Mouse (Mus musculus) hindbrain, embryonic 12.5 days (tissue): ENCODE measurements around the gene Hoxa4. TPM values are rescaled to one million over a fixed set of nuclear protein-coding genes. Genes with fewer than 3 reads are reported as not detected.
A peak's percentile ranks its signal among the peaks of the same experiment; 100 is the strongest.

ENCODE experiments used
- ATAC-seq: fragments of 200-750 bp; cut with Nextera tagmentation; 2 replicates; pipeline ENCODE4 v1.8.0; 2017; ENCODE audit warnings: moderate TSS enrichment; ENCODE audit not compliant: low FRiP score
- H3K27ac ChIP-seq: fragments of 300-500 bp; sonication (generic); 2 replicates; pipeline ENCODE4 v1.5.1; 2016; ENCODE audit warnings: mild to moderate bottlenecking
- H3K27me3 ChIP-seq: fragments of 300-500 bp; sonication (generic); 2 replicates; pipeline ENCODE4 v1.6.1; 2016; ENCODE audit warnings: mild to moderate bottlenecking
- H3K36me3 ChIP-seq: fragments of 300-500 bp; sonication (generic); 2 replicates; pipeline ENCODE4 v1.6.1; 2016; ENCODE audit warnings: mild to moderate bottlenecking
- H3K4me1 ChIP-seq: fragments of 300-500 bp; sonication (generic); 2 replicates; pipeline ENCODE4 v1.6.1; 2016
- H3K4me2 ChIP-seq: fragments of 300-500 bp; sonication (generic); replicated peaks from 2 replicates; pipeline ENCODE4 v1.6.1; 2016; ENCODE audit warnings: mild to moderate bottlenecking
- H3K4me3 ChIP-seq: fragments of 300-500 bp; sonication (generic); 2 replicates; pipeline ENCODE4 v1.5.1; 2016; ENCODE audit warnings: mild to moderate bottlenecking
- H3K9ac ChIP-seq: fragments of 300-500 bp; sonication (generic); 2 replicates; pipeline ENCODE4 v1.6.1; 2016; ENCODE audit warnings: mild to moderate bottlenecking, moderate library complexity
- H3K9me3 ChIP-seq: fragments of 300-500 bp; sonication (generic); replicated peaks from 2 replicates; pipeline ENCODE4 v1.6.1; 2016; ENCODE audit warnings: mild to moderate bottlenecking
- WGBS: fragments of 180-500 bp; shearing (Covaris S2); methylation state at CpG from one replicate; pipeline ENCODE4 v1.1.7; 2016; 5-methylcytosine and 5-hydroxymethylcytosine counted together
- polyA plus RNA-seq: library from polyadenylated mRNA; unstranded; fragments of >200 nt; fragmentation: Nextera tagmentation; extraction: Ambion mirVana; gene quantifications from 2 replicates; pipeline ENCODE4 v1.2.1, GENCODE M21; 2016

Gene Hoxa4
- polyA plus RNA-seq, 1 experiment from 2014 or later = 6.9 TPM

DNA sequence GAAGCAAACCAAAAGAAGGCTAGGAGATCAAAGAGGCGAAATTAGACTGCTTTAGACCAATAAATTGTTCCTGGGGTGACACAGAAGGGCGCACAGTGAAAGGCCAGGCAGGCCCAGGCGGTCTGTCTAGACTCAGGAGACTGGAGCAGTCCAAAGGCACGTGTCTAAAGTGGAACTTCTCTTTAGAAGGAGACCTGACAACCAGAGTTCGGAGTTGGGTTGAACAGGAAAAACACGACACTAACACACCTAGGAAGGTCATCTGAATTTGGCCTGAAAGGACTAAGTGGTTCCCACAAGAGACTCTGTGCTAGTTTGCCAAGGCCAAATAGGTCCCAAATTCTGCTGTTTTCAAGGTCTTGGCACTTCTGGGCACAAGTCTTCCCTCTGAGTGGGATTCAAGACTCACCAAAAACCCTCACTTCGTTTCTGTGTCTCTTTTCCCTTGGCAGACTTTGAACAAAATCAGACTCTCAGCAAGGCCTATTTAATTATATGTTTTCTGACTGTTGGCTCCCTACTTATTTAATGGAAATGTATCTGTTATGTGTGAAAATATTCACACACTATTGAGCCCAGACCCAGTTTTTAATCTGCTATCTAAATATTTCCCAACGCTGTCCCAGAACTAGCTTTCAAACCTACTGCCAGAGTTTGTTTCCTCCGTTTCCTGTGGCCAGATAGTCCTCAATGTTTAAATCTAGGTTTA lies 27.8 kb upstream of the Hoxa4 start:
- ATAC-seq = no peak
- WGBS = 16% methylated on average over 9 of the region's 9 CpGs
- Histone ChIP-seq H3K4me3 (no peak overlapping the region), H3K36me3 (no peaks in the 10 kb centered on the region), H3K4me2 (no peak overlapping the region), H3K4me1 (peaks cover 17% of the 10 kb centered on the region), H3K27ac (no peak overlapping the region), H3K27me3 (peaks cover 100% of the 10 kb centered on the region), H3K9ac (no peak overlapping the region), H3K9me3 (no peaks in the 10 kb centered on the region)

DNA sequence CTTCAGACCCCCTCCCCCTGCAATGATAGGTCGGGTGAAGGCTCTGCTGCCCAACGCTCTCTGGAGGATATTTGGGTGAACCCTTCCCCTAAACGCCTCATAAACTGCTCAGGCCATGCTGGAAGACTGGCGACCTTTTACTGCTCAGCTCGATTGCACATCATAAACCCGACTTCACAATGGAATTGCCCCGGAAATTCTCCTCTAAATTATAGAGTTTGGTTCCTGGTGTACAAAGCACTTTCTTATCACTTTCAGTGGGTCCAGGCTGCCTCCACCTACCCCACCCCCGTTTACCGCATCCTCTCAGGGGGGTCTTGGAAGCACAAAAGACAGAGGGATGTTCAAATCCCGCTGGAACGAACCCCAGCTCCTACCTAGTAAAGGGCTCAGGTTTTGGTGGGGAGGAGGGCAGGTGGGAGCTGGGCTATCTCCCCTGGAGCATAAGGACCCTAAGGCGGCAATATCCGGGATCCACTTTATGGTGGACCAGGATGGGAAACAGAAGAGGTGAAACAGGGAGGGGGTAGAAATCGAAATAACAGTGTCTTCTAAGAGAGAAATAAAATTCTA lies 27.2 kb upstream of the Hoxa4 start:
- no peak overlapping the region for H3K27ac ChIP-seq
- peaks cover 17% of the 10 kb centered on the region for H3K4me1 ChIP-seq
- H3K27me3 ChIP-seq = peaks cover 100% of the 10 kb centered on the region
- no peak overlapping the region for H3K4me2 ChIP-seq
- no peak overlapping the region for H3K9ac ChIP-seq
- WGBS = 9% methylated on average over 14 of the region's 14 CpGs
- no peaks in the 10 kb centered on the region for H3K36me3 ChIP-seq
- no peak for ATAC-seq
- no peaks in the 10 kb centered on the region for H3K9me3 ChIP-seq
- H3K4me3 ChIP-seq = no peak overlapping the region

DNA sequence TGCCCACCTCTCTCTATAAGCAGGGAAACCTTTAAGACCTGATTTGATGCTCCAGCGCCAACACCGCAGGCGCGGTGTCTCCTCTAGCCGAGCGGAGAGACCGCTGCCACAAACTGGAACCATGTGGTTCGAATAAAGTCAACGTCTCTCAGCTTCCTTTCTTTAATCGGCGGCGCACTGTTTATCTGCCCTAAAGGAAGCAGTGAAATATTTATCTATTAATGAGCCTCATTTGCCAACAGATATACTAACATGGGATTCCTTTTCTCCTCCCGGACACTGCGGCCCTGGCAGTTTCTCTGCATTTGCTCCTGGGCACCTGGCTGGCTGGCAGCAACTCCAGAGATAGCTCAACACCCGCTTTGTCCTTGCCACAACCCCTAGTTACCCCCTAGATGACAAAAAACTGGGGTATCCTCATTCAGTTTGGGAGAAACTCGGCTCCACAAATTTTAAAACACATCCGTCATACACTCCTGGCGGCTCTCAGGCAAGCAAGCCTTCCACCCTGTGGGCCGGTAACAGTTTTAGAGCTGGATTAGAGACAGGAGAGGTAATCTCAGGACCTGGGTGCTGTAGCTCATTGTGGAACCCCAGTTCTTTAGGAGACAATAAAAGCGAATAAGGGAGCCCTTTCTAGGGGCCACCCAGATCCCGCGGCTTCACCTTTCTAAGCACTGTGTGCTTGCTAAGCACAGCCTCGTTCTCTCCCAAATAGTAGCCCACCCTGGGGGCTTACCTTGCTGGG lies 26.5 kb upstream of the Hoxa4 start:
- Histone ChIP-seq H3K4me1 (peaks cover 18% of the 10 kb centered on the region), H3K4me3 (peak overlapping the region; percentile 28; the same call in 1 of the 2 replicates)
- 5% methylated on average over 23 of the region's 23 CpGs for WGBS

DNA sequence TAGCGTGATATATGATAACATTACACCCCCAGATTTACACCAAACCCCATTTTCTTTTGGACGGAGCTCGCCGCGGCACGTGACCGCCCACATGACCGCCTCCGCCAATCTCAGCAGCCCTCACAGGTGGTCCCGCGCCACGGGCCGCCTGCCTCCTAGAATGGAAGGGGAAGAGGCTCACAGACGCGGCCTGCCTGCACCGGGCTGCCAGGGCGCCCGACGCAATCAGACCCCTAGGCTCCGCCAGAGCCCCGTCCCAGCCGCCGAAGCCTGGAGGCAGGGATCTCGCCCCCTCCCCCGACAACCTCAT lies 25.9 kb upstream of the Hoxa4 start:
- Histone ChIP-seq H3K9me3 (no peaks in the 10 kb centered on the region), H3K4me2 (peak overlapping the region; percentile 47), H3K27me3 (peaks cover 100% of the 10 kb centered on the region), H3K27ac (no peak overlapping the region), H3K4me3 (peak overlapping the region; percentile 28), H3K4me1 (peaks cover 20% of the 10 kb centered on the region), H3K36me3 (no peaks in the 10 kb centered on the region), H3K9ac (no peak overlapping the region)
- ATAC-seq = peak; percentile 57; the same call in 1 of the 2 replicates
- under 1% methylated on average over 25 of the region's 25 CpGs for WGBS

More for the DNA sequence above, 26.5 kb upstream of the Hoxa4 start:
- Histone ChIP-seq H3K9me3 (no peaks in the 10 kb centered on the region), H3K9ac (no peak overlapping the region), H3K27me3 (peaks cover 100% of the 10 kb centered on the region), H3K36me3 (no peaks in the 10 kb centered on the region), H3K4me2 (0 out of 2 replicates have a peak overlapping the region, but pooled peaks have one; percentile 47), H3K27ac (no peak overlapping the region)
- no peak for ATAC-seq

DNA sequence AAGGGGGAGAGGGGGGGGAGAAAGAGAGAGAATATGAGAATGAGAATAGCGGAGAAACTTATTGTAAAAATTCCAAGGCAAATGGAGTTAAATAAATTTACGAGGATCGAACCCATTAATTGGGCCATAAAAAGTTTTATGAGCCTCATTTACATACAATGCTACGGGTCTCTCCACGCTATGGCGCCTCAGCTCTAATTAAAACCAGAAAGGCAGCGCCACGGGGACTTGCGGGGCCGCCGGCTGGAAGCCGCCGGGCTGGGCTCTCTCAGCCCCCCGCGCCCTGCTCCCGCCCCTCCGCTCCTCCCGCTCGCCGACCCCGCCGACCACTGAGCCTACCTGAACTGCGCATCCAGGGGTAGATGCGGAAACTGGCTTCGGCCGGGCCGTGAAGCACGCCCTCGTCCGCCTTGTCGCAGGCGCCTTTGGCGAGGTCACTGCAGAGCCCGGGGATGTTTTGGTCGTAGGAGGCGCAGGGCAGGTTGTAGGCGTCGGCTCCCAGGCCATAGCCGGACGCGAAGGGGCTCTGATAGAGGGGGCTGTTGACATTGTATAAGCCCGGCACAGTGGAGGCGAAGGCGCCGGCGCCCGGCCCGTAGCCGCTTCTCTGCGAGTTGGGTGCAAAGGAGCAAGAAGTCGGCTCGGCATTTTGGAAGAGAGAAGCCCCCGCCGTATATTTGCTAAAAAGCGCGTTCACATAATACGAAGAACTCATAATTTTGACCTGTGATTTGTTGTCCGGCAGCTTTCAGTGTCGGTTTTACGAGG lies 25.3 kb upstream of the Hoxa4 start:
- 3% methylated on average over 60 of the region's 60 CpGs for WGBS
- Histone ChIP-seq H3K27me3 (peaks cover 100% of the 10 kb centered on the region), H3K36me3 (no peaks in the 10 kb centered on the region), H3K27ac (no peak overlapping the region), H3K4me1 (peaks cover 20% of the 10 kb centered on the region), H3K4me3 (peak overlapping the region; percentile 28), H3K4me2 (peak overlapping the region; percentile 47), H3K9ac (no peak overlapping the region), H3K9me3 (no peaks in the 10 kb centered on the region)
- ATAC-seq = no peak

DNA sequence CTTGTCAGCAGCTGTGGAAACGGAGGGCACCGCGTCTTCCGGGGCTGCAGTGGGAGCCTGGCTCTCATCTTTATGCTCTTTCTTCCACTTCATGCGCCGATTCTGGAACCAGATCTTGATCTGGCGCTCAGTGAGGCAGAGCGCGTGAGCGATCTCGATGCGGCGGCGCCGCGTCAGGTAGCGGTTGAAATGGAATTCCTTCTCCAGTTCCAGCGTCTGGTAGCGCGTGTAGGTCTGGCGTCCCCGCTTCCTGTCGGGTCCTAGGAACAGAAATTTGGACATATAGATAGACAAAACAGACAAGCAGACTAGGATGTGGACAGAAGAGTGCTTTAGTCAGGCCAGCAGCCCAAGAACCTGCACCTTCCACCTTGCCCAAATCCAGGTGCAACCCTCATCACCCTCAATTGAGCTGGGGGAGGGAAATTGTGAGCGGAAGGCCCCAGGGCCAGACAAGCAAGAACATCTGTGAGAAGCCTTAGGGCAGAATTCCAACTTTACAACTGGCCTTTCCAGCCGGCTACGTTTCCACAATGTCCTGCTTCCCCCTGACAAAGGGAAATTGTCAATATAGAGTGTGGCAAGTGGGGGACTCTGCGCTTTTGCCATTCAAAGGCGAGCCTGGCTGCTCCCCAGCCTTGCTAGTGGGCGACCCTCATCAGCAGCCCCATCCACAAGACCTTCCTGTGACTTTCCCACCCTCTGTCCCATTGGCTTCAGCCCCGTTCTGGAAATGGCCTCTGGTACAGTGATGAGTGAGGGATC lies 24.4 kb upstream of the Hoxa4 start:
- Histone ChIP-seq H3K4me1 (peaks cover 16% of the 10 kb centered on the region), H3K4me3 (no peak overlapping the region), H3K9me3 (no peaks in the 10 kb centered on the region), H3K9ac (no peak overlapping the region), H3K27ac (no peak overlapping the region), H3K27me3 (peaks cover 100% of the 10 kb centered on the region), H3K36me3 (no peaks in the 10 kb centered on the region), H3K4me2 (no peak overlapping the region)
- no peak for ATAC-seq
- 2% methylated on average over 30 of the region's 30 CpGs for WGBS

DNA sequence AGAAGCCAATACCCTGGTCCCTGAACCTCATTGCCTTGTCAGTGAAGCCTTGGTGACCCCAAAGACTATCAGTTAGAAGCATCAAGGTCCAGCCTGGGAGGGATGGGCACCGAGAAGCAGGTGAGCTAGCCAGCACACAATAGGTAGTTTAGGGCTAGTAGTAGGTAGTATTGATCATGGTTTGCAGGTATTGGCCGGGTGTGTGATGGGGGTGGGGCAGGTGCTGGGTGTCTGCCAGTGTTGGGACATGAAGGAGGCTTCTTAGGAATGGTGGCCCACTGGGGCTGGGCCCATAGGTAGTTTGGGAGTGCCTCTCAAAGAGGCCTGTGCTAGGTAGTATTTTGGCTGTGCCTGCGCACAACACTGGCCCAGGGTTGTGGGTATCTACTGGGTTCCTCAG lies 23.5 kb upstream of the Hoxa4 start:
- H3K9ac ChIP-seq = no peak overlapping the region
- WGBS = 7% methylated on average over 3 of the region's 3 CpGs
- H3K36me3 ChIP-seq = no peaks in the 10 kb centered on the region
- no peak overlapping the region for H3K4me3 ChIP-seq
- ATAC-seq = no peak
- no peak overlapping the region for H3K27ac ChIP-seq
- peaks cover 98% of the 10 kb centered on the region for H3K27me3 ChIP-seq
- H3K4me1 ChIP-seq = peaks cover 16% of the 10 kb centered on the region
- H3K4me2 ChIP-seq = no peak overlapping the region
- no peaks in the 10 kb centered on the region for H3K9me3 ChIP-seq

DNA sequence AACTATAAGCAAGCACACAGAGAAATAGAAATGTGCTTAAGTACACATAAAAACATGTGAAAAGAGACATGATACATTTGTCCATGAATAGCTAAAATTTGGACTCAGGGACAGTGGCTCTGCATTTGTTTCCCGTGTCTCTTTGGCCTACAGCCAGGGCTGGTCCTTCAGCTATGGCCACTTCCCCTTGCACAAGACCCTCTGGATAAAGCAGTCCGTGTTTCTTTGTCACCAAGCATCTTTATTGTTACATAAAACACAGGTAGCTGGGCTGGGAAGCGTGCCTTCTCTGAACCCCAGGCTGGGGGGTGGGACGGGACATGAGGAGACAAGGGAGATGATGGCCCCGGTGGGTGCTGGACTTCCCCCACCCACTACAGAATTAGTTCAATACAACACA lies 22.7 kb upstream of the Hoxa4 start:
- Histone ChIP-seq H3K9ac (no peak overlapping the region), H3K36me3 (no peaks in the 10 kb centered on the region), H3K4me1 (peaks cover 16% of the 10 kb centered on the region), H3K9me3 (no peaks in the 10 kb centered on the region), H3K4me3 (no peak overlapping the region), H3K4me2 (no peak overlapping the region), H3K27me3 (peaks cover 98% of the 10 kb centered on the region), H3K27ac (no peak overlapping the region)
- ATAC-seq = no peak
- 8% methylated on average over 5 of the region's 5 CpGs for WGBS

DNA sequence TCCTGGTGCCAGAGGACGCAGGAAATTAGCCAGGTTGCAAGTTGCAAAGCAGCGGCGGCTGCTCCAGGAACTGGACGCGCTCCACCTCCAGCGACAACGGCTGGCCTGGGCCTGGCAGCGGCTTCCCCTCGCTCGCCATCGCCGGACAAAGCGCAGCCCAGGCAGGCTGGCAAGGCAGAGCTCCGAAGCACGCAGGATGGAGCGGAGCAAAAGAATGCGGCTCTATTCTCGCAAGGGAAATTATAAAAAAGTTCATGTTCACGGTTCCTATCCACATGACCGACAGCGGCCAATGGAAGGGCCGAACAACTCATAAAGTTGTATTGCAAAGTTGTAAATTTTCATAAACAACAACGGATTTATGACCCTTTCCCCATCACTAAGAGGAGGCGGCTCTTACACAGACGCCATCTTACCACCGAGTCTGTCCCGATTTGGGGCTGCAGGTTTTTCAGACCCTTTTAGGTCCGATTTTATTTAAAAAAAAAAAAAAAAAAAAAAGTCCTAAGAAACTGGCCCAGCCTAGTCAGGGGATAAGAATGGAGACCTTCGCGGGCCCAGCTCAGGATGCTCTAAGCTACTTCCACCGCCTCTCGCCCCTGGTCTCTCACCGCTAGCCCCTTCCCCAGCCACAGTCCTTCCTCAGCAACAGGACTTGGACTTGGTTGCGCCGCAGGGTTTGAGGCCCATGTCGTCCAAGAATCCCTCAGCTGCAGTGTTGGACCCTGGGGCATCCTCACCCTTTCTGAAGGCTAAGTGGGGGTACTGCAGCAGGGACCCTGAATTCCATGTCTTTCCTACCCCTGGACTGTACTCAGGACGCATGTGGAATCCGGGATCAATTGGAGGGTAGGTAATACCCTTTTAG lies 21.8 kb upstream of the Hoxa4 start, which contains the start of the genes Hoxa3 and Gm28308:
TSS of gene Hoxa3 (minus strand) at position 218 of the 868 bp plus-strand sequence.
TSS of gene Gm28308 (minus strand) at position 221 of the 868 bp plus-strand sequence.
- Histone ChIP-seq H3K9ac (no peak within 1 kb of the TSS), H3K4me3 (peak within 1 kb of the TSS; percentile 10; the same call in 1 of the 2 replicates), H3K4me1 (peaks cover 21% of the 10 kb centered on the region), H3K9me3 (no peaks in the 10 kb centered on the region), H3K27ac (no peak within 1 kb of the TSS), H3K36me3 (no peaks in the 10 kb centered on the region), H3K27me3 (peaks cover 98% of the 10 kb centered on the region), H3K4me2 (0 out of 2 replicates have a peak within 1 kb of the TSS, but pooled peaks have one; percentile 13)
- no peak for ATAC-seq
- 3% methylated on average over 38 of the region's 38 CpGs for WGBS

DNA sequence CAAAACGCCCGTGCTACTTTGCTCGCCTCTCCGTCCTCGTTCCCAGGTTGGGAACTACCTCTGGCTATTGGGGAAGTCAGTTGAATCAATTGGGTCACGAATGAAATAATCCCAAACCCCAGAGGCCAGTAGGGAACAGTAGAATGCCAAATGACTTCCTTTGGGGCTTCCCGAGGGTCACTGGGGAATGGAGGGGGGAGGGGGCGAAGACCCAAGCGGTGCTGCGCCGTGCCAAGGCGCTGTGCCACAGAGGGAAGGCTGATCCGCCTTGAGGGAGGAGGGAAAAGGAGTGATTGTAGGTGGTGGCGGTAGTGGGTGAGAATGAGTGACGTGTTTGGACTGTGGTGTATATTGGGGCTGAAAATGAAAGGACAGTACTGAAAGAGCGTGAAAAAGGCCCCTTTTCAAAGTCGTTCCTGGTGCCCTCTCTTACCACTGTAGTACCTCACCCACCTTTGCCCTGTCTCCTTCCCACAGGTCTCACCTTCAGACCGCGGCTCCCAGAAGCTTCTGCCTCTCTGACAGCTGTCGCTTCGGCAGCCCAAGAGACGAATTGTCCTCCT lies 21.1 kb upstream of the Hoxa4 start:
- Histone ChIP-seq H3K4me3 (peak overlapping the region; percentile 10; the same call in 1 of the 2 replicates), H3K27ac (no peak overlapping the region), H3K36me3 (no peaks in the 10 kb centered on the region), H3K4me2 (0 out of 2 replicates have a peak overlapping the region, but pooled peaks have one; percentile 13), H3K9me3 (no peaks in the 10 kb centered on the region), H3K4me1 (peaks cover 20% of the 10 kb centered on the region), H3K9ac (no peak overlapping the region), H3K27me3 (peaks cover 98% of the 10 kb centered on the region)
- no peak for ATAC-seq
- 2% methylated on average over 22 of the region's 22 CpGs for WGBS
